Mouse (Mus musculus) right cerebral cortex, postnatal 36 days (tissue): ENCODE measurements around the gene Ercc6l.

Experiments
- DNase-seq, 2 experiments: peaks; one replicate each; pipeline ENCODE4 v3.0.0; 2022; ENCODE audit warnings: low spot score in 2 of 2, mixed read lengths in 1 of 2

The Ercc6l gene

GRCm38 (mm10) chrX:102156618-102157422, at the start of gene Ercc6l:
Ercc6l (minus strand) TSS chrX:102157091.
- peak; percentile 77 to 78 for DNase-seq

DNA sequence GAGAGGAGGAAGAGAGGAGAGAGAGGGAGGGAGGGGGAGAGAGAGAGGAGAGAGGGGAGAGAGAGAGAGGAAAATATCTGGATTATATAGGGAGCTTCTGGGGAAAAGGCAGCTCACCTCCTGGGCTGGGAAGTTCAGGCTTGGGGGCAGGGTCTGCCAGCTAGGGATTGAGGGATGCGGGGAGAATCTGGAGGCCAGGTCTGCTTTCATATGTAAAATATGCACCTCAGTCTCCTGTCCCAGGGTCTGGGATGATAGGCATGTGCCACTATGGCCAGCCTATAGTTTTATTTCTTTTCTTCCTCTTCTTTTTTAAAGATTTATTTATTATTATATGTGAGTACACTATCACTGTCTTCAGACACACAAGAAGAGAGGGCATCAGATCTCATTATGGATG, 33.9 kb upstream of the Ercc6l start:
- no peak for DNase-seq

- no peak for DNase-seq
Observed at GRCm38 (mm10) chrX:102189581-102189980, 32.7 kb upstream of the Ercc6l start.

- DNase-seq = peak; percentile 58 to 66
Observed at GRCm38 (mm10) chrX:102188712-102189497, 32.0 kb upstream of the Ercc6l start, which contains the start of gene Rps4x. Rps4x (minus strand) TSS chrX:102189394.

GRCm38 (mm10) chrX:102187023-102187699, 30.3 kb upstream of the Ercc6l start:
- no peak for DNase-seq

GRCm38 (mm10) chrX:102182575-102182974, 25.7 kb upstream of the Ercc6l start:
- no peak for DNase-seq

GRCm38 (mm10) chrX:102175538-102176287, 18.8 kb upstream of the Ercc6l start:
- no peak for DNase-seq

GRCm38 (mm10) chrX:102170900-102171299, 14.0 kb upstream of the Ercc6l start:
- DNase-seq = no peak

GRCm38 (mm10) chrX:102170135-102170534, 13.2 kb upstream of the Ercc6l start:
- DNase-seq = no peak

DNA sequence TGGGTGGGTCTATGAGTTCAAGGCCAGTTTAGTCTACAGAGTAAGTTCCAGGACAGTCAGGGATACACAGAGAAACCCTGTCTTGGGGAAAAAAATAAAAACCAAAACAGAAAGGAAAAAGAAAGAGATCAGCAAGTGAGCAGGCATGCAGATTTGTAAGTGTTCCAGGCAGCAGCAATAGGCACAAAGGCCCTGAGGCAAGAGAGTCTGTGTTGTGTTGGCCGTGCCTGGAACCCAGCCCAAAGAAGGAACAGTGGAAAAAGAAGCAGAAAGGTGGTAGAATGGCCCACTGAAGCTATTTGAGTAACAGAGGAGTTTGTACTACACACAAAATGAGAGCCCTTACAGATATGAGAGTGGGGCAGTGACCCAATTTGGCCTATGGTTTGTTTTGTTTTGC, 12.8 kb upstream of the Ercc6l start:
- DNase-seq = no peak

- DNase-seq = no peak
Observed at GRCm38 (mm10) chrX:102166986-102167385, 10.1 kb upstream of the Ercc6l start.

DNA sequence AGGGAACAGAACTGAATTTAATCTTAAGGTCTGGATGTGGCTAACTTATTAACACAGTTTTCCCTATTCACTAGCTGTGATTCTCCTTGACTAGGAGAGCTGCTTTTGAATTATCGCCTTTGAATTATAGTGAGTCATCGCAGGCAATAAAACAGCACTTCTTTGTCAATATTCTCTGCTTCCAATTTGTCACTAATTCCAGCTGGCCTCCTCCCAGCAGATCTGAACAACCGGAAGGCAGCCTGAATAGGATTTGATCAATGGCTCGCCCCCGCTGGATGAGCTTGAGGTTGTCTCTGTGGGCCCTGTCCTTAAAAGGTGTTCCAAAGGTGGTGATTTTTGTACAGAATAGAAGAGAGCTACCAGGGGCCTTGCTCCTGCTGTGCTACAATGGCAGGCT, 9.6 kb upstream of the Ercc6l start:
- DNase-seq = no peak

DNA sequence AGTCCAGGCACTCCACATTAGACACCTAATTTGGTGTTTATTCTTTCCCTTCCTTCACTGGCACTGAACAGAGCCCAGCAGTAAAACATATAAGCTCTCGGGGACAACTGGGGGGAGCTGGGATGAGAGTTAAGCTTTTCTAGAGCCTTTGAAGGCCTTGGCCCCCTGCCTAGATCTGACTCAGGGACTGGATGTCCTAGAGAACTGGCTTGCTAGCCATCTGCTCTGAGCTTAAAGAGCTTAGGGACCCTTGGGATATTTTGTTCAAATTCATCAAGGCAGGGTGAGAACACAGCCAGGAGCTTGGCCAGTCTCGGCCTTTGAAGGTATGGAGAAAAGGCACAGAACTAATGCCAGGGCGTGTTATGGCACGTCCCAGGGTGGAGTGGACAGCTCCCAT, 6.6 kb upstream of the Ercc6l start:
- no peak for DNase-seq

- no peak for DNase-seq
Observed at GRCm38 (mm10) chrX:102163096-102163495, 6.2 kb upstream of the Ercc6l start.

DNA sequence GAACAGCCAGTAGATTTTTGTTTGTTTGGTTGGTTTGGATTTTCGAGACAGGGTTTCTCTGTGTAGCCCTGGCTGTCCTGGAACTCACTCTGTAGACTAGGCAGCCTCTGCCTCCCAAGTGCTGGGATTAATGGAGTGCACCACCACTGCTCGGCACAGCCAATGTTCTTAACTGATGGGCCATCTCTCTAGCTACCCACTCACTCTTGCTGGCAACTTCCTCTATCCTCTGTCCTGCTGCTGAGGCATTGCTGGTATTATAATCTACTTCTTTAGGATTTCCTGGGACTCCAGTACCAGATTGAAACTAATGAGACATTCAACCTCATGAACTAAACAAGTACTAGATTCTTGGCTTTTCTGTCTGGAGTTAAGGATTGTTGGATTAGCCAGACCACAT, 3.6 kb upstream of the Ercc6l start:
- no peak for DNase-seq

GRCm38 (mm10) chrX:102159778-102160177, 2.9 kb upstream of the Ercc6l start:
- no peak for DNase-seq

- DNase-seq = no peak
Observed at GRCm38 (mm10) chrX:102157423-102157791, 516 bp upstream of the Ercc6l start.

DNA sequence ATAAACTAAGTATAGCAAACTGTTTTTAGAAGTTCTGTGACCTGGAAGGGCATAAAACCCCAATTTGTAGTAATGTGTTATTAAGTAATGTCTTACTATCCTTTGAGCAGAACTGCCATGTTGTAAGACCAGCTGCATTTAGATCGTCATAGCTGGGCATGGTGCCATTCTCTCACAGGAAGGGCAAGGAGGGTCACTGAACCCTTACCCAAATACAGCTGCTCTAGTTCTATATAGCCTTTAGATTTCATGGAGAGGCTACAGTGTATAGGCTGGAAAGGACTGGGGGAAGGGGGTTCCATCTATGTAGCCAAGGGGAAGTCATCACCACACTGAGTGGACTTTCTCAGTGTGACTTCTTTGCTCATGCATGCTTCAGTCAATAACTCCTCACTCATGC, 15.7 kb downstream of the Ercc6l start:
- DNase-seq = no peak

GRCm38 (mm10) chrX:102121321-102121720, 35.6 kb downstream of the Ercc6l start:
- no peak for DNase-seq

- peak; percentile 89 to 95 for DNase-seq
Observed at GRCm38 (mm10) chrX:102119042-102119864, 37.6 kb downstream of the Ercc6l start, which contains the start of gene Pin4. Pin4 (plus strand) TSS chrX:102119447.

DNA sequence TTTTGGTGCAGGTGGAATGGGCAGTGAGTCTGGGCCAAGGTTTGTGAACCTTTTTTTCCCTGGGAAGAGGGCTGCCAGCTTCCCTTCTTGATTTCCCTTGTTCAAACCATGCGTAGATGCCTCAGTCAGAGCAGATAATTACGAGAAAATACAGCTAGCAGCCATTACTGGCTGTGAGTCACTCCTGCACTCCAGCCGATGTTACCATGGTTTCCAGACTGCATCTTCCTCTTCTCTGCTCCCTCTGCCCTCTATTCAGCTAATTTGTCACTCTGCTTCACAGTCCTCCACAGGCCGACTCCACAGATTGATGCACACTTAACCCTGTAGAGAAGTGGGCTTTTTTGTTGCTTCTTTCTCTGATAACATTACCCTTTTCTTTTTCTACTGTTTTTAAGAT, 41.2 kb downstream of the Ercc6l start:
- peak; percentile 6 for DNase-seq
